Mouse (Mus musculus): ENCODE measurements around the gene Psmd6. TPM values are rescaled to one million over a fixed set of nuclear protein-coding genes. Genes with fewer than 3 reads are reported as not detected.

Psmd6 gene
- polyA plus RNA-seq (2017; shearing (Covaris generic)): 100 to 1,000 TPM; 150 to 154 TPM

GRCm38 (mm10) chr14:14120230-14121096 lies at the start of gene Psmd6:
Psmd6 (minus strand) TSS chr14:14120984.

Other genes with a start within 250 kb of the Psmd6 start
- gene Gm281, start 206.5 kb downstream of the Psmd6 start, polyA plus RNA-seq (2017; shearing (Covaris generic)): under 1 TPM in 1 of 2 experiments, not detected in 1; 0.06 TPM
- 10 to 100 TPM; 27.3 to 37.6 TPM for gene Atxn7, start 159.5 kb downstream of the Psmd6 start, polyA plus RNA-seq (2017; shearing (Covaris generic))
- 100 to 1,000 TPM; 173 to 197 TPM for gene Thoc7, start 159.1 kb downstream of the Psmd6 start, polyA plus RNA-seq (2017; shearing (Covaris generic))
- not detected for gene Olfr720, start 65.9 kb upstream of the Psmd6 start, polyA plus RNA-seq (2017; shearing (Covaris generic))
- gene Olfr31, start 201.8 kb upstream of the Psmd6 start, polyA plus RNA-seq (2017; shearing (Covaris generic)): under 1 TPM in 1 of 2 experiments, not detected in 1; 0.10 TPM
- 10 to 100 TPM; 13.7 to 28.4 TPM for gene Il3ra, start 225.3 kb upstream of the Psmd6 start, polyA plus RNA-seq (2017; shearing (Covaris generic))